Mouse (Mus musculus) thymus, postnatal 4 days (tissue): ENCODE results near the gene Dcaf10.
"Not testable (repeated sequence)": the region's sequence is repeated elsewhere in the genome, so short reads cannot be mapped to it uniquely, and the experiment has no call there.

ENCODE experiments used
- DNase-seq: peaks from one replicate; pipeline ENCODE4 v3.0.0; 2021

Dcaf10 gene

DNA sequence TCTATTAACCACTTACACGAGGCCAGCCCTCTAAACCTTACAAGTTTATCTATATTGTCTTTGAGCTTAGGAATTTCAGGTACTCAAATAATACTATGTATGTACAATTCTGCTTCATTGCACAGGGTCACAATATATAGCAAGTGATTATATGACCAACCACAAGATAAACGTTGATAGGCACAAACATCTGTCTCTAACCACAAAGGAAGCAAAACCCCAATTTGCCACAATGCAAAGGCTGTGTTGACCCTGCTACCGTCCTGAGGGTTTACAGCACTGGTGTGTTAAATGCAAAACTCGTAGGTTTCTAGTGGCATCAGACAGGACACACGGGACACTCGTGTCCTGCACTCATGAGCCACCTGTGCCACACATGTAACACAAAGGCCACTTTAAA lies 54.3 kb downstream of the Dcaf10 start:
- not testable (repeated sequence) for DNase-seq

GRCm38 (mm10) chr4:45398315-45398714 lies 56.4 kb downstream of the Dcaf10 start:
- not testable (repeated sequence) for DNase-seq

DNA sequence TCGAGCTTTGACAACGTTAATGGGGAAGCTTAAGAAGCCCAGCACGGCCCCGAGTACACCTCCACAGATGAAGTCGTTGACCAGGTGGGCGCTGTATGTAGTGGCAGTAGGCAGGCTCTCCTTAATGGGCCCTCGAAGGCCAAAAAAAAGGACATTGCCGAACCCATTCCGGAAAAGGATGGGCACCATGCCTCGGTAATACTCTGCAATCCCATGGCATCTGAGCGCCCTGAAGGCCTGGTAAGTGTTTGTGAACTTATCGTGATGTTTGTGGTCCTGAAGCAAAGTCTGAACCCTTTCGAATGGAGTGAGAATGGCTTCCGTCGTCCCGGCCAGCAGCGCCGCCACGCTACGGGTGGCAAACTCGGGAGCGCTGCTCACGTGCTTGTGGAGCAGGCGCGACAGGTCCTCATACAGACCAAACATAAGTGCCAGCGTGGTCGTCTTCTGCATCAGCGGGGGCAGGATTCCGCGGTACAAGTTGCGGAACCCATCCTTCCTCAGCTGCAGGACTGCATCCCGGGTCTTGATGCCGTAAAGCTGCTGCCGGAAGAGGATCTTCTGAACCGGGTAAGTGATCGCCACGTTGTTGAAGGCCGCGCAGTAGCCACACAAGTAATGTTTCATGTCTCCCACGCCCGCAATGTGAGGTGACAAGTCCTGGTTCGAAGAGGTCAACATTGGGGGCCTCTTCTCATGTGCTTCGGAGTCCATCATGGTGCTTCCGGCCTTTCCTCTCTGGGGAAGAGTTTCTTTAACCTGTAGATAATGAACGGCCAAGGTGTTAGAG lies 57.7 kb downstream of the Dcaf10 start:
- DNase-seq: no peak

DNA sequence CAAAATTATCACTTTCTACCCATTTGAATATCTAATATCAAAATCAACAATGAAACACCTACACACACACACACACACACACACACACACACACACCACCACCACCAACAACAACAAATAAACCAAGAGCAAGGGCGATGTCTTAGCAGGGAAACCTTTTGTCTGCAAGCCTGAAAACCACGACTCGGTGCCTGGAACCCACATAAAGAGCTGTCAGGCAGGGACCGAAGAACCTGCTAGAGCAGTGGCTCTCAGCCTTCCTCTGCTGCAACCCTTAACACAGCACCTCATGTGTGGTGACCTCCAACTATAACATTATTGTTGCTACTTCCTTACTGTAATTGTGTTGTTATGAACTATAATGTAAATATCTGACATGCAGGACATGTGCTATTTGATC lies 60.4 kb downstream of the Dcaf10 start:
- DNase-seq: no peak

GRCm38 (mm10) chr4:45402878-45403498 lies 61.1 kb downstream of the Dcaf10 start:
- no peak for DNase-seq

GRCm38 (mm10) chr4:45403499-45403878 lies 61.6 kb downstream of the Dcaf10 start:
- no peak for DNase-seq

DNA sequence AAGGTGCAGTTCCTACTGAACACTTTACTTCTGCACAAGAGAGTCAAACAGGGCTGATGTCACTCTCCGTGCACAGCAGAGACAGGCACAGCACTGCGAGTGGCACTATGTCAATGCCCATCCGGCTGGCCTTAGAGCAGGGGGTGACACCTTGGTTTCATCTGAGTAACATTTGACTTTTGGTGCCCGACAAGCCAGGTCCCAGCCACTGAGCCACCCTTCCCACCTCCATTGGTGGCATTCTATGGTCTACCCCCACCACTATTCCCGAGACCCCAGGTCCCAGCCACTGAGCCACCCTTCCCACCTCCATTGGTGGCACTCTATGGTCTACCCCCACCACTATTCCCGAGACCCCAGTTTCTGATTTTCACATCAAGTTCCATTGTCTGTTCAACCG lies 62.2 kb downstream of the Dcaf10 start:
- DNase-seq: no peak

DNA sequence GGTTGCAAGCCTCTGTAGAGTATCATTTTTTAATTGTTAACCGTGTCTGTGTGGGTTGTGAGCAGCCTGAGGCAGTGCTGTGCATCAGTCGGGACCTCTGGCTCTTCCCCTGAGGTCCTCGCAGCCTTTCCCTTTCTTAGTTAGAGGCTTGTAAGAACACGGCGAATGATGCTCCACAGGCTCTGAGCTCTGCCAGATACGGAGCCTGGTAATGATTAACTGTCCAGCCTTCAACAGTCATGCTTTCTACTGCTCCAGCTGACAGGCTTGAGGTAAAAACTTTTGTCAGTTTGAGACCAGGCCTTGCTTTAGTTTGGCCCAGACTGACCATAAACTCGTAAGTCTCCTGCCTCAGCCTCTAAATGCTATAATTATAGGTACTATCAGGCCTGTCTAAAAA lies 63.4 kb downstream of the Dcaf10 start:
- no peak for DNase-seq

- no peak for DNase-seq
Observed at GRCm38 (mm10) chr4:45406397-45406796, 64.5 kb downstream of the Dcaf10 start.

GRCm38 (mm10) chr4:45407001-45407702 lies 65.3 kb downstream of the Dcaf10 start:
- DNase-seq: no peak

- no peak for DNase-seq
Observed at GRCm38 (mm10) chr4:45407703-45408334, 65.9 kb downstream of the Dcaf10 start.

- DNase-seq: peak; percentile 87
Observed at GRCm38 (mm10) chr4:45408427-45409132, 66.7 kb downstream of the Dcaf10 start, which contains the start of gene Slc25a51. TSS of gene Slc25a51 (minus strand) at chr4:45408766.

GRCm38 (mm10) chr4:45409270-45409669 lies 67.4 kb downstream of the Dcaf10 start:
- DNase-seq: peak; percentile 87

DNA sequence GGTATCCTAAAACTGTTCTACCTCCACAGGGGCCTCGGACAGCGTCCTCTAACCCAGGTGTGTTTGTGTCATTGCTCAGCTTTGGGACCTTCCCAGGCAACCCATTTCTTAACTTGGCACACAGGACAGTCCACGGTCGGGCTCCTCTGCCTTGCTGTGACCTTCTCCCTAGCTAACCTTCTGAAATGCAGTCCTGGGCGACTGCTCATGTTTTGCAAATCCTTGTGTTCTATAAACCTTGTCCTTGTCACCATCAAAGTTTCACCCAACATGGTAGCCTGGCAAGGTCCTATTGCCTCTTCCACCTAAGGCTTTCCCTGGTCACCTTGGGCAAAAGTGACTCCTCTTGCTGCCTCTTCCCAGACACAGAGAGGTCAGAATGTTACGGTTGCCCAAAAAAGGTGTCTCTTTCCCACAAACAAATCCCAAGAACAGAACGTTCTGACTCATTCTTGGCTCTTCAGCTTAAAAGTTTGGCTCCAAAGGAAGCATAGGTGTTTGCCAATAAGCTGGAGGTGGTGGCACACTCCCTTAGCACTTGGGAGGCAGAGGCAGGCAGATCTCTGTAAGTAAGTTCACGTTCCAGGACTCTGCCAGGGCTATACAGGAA lies 69.4 kb downstream of the Dcaf10 start:
- DNase-seq: no peak

DNA sequence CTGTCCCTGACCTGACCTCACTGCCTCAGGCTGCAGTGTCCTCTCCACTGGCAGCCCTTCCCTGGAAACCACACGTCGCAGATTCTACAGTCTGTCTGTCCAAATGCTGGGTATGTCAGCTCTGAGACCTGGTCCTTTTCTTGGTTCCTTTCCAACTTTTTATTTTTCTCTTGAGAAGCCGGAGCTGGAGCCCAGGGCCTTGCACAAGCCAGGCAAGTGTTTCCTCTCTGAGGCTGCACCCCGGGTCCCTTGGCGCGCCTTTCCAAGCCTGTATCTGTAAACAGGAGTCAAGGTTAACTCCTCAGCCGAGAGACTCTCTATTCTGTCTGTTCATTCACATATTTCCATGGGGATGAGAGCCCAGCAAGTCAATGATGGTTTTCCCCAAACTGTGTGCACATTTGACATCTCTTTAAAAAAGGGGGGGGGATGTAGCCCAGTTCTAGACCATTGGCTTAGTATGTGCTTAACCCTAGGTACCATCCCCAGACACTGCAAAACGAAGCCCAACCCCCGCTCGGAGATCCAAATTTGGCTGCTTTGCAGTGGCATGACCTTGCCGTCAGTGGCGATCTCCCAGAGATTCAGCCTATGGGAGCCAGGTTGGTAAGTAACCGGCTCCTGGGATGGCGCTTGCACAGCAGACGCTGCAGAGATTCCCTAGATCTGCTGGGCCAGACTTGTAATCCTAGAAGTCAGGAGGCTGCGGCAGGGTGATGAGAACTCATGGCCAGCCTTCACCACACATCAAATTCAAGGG lies 70.7 kb downstream of the Dcaf10 start:
- no peak for DNase-seq

DNA sequence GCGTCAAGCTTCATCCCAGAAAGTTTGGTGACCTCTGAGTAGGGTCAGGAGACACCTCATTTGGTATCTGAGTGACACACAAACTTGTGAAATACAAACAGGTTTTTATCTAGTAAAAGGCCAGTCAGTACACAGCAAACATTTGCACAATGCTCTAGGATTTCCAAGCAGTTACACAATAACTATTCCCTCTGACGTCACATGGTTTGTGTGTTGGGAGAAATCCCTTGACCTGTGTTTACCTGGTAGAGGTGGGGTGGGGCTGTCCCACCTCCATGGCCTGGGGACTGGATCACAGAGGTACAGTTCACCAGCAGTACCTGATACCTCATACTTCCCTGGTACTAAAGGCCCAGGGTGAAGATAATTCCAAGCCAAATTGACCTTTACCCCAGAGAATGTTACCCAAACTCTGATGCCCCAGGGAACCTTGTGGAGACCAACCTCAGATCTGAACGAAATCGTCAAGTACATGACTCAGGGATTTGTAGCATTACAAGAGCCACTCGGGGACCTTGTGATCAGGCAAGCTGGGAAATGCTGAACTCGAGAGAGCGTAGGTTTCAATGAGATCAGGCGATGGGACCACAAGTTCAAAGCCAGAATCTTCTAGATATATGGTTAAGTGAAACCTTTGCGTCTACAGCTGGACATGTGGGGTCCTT lies 71.9 kb downstream of the Dcaf10 start:
- DNase-seq: no peak

DNA sequence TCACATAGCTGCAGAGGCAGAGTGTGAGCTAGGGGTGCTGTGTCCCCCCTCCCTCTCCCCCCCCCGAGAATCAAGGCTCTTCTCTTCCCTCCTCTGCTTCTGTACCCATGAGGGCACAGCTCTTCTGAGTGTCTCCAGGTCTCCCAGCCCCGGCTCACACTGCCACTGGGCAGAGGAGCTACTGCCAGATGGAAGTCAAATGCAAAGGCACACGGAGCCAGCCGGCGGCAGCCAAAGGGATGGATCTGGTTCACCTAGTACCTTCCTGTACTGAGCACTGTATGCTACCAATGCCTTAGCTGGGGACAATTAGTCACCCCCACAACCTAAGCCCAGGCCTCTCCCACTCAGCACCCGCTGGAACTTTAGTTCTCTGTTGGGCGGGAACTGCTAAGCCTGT lies 74.4 kb downstream of the Dcaf10 start:
- DNase-seq: no peak

DNA sequence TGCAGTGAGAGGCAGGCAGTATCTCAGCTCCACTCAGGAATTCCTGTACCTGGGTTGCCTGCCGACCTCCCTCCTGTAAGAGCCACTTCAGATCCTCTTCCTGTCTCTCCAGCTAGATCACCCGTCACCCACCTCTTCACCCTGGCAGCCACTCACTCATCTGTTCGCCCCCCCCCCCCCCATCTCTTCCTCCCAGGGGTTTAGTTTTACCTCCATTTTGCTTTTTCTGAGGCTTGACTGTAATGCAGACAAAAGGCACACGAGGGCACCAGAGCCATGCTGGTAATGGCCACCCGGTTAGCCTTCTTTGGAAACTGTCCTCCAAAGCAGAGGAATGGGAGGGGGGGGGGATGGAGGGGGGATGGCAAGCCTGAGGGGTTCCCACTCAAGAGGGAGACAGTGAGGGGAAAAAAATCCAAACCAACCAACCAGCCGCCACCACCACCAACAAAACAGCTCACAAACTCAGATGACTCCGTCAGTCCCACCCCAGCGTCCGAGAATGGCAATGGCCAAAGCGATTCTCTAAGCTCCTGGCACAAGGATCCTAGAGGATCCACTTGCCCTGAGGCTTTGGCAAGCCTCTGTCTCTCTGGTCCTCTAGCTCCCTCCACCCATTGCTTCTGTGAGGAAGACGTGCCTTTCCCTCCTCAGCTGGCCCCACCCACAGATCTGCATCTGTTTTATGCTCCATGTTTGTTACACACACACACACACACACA lies 76.5 kb downstream of the Dcaf10 start:
- peak; percentile 80 for DNase-seq

DNA sequence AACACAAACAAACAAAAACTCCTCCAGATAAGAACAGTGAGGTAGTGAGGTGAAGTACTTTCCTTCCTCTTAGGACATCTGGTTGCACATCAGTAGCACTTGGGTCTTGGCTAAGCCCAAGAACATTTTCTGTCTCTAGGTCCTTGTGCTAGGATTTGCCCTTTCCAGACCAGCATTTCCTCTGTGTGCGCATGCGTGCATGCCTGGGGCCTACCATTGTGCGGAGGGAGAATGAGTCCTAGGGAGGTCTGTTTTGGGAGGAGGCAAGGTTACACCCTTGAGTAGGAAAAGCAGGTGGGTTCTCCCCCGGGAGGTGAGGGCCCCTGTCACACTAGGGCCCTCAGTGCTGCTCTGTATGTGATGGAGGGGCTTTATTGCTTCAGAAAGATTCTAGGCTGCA lies 77.2 kb downstream of the Dcaf10 start:
- DNase-seq: no peak

- DNase-seq: no peak
Observed at GRCm38 (mm10) chr4:45420733-45421132, 78.8 kb downstream of the Dcaf10 start.
